Mouse (Mus musculus): ENCODE measurements around the gene Gpc6. TPM values are rescaled to one million over a fixed set of nuclear protein-coding genes. Genes with fewer than 3 reads are reported as not detected.

Gpc6 gene
- polyA plus RNA-seq, 1 experiment from 2014 or later: 86.1 TPM

DNA sequence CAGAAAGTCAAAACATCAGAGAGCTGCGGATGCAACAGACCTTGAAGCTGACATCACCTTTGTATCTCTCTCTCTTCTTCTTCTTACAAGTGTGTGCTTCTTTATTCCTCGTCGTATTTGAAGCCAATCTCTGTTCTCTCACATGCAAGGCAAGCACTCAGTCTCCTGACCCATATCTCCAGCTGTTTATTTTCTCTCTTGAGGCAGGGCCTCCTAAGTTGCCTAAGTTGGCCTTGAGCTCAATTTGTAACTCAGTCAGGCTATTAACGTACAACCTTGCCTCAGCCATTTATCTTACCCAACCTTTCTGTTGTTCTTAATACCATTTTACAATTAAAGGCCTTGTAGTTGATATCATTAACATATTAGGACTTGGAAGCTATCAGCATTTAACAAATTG, 637.0 kb downstream of the Gpc6 start:
- Histone ChIP-seq H3K4me3 (ENCODE audit: low read depth, low read length) (no peak overlapping the region), H3K9me3 (ENCODE audit: control insufficient read depth, low read depth, low read length) (no peaks in the 10 kb centered on the region), H3K4me2 (replicated peaks; ENCODE audit: low read depth, low read length) (no peak overlapping the region), H3K9ac (replicated peaks; ENCODE audit: low read depth, low read length) (no peak overlapping the region), H3K36me3 (ENCODE audit: control insufficient read depth, insufficient read depth, low read length) (no peaks in the 10 kb centered on the region), H3K4me1 (ENCODE audit: control insufficient read depth, insufficient read depth, low read length) (no peaks in the 10 kb centered on the region), H3K27me3 (ENCODE audit: control insufficient read depth, insufficient read depth, low read length) (no peaks in the 10 kb centered on the region), H3K27ac (ENCODE audit: low read length) (no peak overlapping the region)
- ATAC-seq (ENCODE audit: insufficient number of reproducible peaks, insufficient read depth, low FRiP score, low read depth): no peak
- WGBS: 64% methylated on average over 4 of the region's 4 CpGs

DNA sequence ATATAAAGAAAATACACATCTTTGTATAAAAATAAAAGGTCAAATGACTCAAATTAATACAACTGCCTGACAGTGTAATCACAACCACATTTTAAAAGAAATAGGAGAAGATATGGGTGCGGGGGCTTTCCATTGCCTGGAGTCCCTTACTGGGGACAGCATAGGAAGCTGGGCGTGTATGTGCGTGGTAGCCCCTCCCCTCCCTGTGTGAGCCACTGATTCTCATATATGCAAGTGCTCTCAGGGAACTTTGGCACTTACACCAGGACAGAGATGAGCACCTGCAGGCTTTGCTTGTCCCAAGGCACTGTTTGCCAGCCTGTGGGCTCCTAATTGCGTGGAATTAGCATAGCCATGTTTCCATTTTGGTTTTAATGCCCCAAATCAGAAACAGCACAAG, 644.2 kb downstream of the Gpc6 start:
- Histone ChIP-seq H3K4me2 (replicated peaks; ENCODE audit: low read depth, low read length) (no peak overlapping the region), H3K4me3 (ENCODE audit: low read depth, low read length) (no peak overlapping the region), H3K9ac (replicated peaks; ENCODE audit: low read depth, low read length) (no peak overlapping the region), H3K27me3 (ENCODE audit: control insufficient read depth, insufficient read depth, low read length) (no peaks in the 10 kb centered on the region), H3K9me3 (ENCODE audit: control insufficient read depth, low read depth, low read length) (no peaks in the 10 kb centered on the region), H3K36me3 (ENCODE audit: control insufficient read depth, insufficient read depth, low read length) (no peaks in the 10 kb centered on the region), H3K27ac (ENCODE audit: low read length) (no peak overlapping the region), H3K4me1 (ENCODE audit: control insufficient read depth, insufficient read depth, low read length) (0 out of 2 replicates have a peak, but pooled peaks cover 3% of the 10 kb centered on the region)
- 88% methylated on average over 4 of the region's 4 CpGs for WGBS
- ATAC-seq (ENCODE audit: insufficient number of reproducible peaks, insufficient read depth, low FRiP score, low read depth): no peak

DNA sequence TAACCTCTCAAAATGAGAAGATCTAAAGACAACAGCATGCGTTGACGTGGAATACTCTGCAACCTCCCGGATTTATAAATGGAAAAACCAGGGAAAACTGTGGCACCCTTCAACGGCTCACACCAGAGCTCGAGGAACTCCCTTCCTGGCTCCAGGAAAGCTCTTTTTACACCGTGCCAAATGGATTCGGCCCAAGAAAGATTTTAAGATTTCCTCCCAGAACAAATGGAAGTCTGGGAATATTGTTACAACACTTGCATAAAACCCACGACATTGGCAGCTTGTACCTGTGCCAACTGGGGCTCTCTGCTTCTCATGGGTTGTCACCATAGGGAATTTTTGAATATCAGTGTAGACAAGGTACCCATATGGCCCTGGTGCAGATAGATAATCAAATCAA, 647.1 kb downstream of the Gpc6 start:
- Histone ChIP-seq H3K36me3 (ENCODE audit: control insufficient read depth, insufficient read depth, low read length) (no peaks in the 10 kb centered on the region), H3K9me3 (ENCODE audit: control insufficient read depth, low read depth, low read length) (no peaks in the 10 kb centered on the region), H3K4me3 (ENCODE audit: low read depth, low read length) (no peak overlapping the region), H3K27me3 (ENCODE audit: control insufficient read depth, insufficient read depth, low read length) (no peaks in the 10 kb centered on the region), H3K9ac (replicated peaks; ENCODE audit: low read depth, low read length) (no peak overlapping the region), H3K27ac (ENCODE audit: low read length) (no peak overlapping the region), H3K4me2 (replicated peaks; ENCODE audit: low read depth, low read length) (no peak overlapping the region), H3K4me1 (ENCODE audit: control insufficient read depth, insufficient read depth, low read length) (0 out of 2 replicates have a peak, but pooled peaks cover 3% of the 10 kb centered on the region)
- 64% methylated on average over 8 of the region's 8 CpGs for WGBS
- ATAC-seq (ENCODE audit: insufficient number of reproducible peaks, insufficient read depth, low FRiP score, low read depth): no peak

DNA sequence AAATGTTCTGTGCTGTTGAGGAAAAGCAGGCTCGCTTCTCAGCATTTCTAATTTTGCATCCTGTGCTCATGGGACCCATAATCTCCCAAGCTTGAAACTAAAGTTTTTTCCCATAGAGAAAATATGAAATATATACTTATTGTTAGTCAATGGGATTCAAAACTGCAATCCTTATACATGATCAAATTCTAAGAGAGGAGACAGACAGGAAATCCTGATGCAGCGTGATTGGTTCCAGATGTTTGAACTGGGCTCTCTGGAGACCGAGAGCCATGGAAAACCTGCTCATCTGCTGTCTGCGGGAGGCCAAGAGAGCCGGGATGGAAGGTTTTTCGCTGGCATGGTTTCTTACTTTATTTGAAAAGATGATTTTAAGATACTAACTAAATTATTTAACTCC, 649.1 kb downstream of the Gpc6 start:
- no peak overlapping the region for H3K4me3 ChIP-seq (ENCODE audit: low read depth, low read length)
- no peak for ATAC-seq (ENCODE audit: insufficient number of reproducible peaks, insufficient read depth, low FRiP score, low read depth)
- H3K36me3 ChIP-seq (ENCODE audit: control insufficient read depth, insufficient read depth, low read length): no peaks in the 10 kb centered on the region
- no peak overlapping the region for H3K27ac ChIP-seq (ENCODE audit: low read length)
- 81% methylated on average over 6 of the region's 6 CpGs for WGBS
- H3K9me3 ChIP-seq (ENCODE audit: control insufficient read depth, low read depth, low read length): no peaks in the 10 kb centered on the region
- H3K9ac ChIP-seq (replicated peaks; ENCODE audit: low read depth, low read length): no peak overlapping the region
- H3K4me2 ChIP-seq (replicated peaks; ENCODE audit: low read depth, low read length): no peak overlapping the region
- 0 out of 2 replicates have a peak, but pooled peaks cover 3% of the 10 kb centered on the region for H3K4me1 ChIP-seq (ENCODE audit: control insufficient read depth, insufficient read depth, low read length)
- no peaks in the 10 kb centered on the region for H3K27me3 ChIP-seq (ENCODE audit: control insufficient read depth, insufficient read depth, low read length)

DNA sequence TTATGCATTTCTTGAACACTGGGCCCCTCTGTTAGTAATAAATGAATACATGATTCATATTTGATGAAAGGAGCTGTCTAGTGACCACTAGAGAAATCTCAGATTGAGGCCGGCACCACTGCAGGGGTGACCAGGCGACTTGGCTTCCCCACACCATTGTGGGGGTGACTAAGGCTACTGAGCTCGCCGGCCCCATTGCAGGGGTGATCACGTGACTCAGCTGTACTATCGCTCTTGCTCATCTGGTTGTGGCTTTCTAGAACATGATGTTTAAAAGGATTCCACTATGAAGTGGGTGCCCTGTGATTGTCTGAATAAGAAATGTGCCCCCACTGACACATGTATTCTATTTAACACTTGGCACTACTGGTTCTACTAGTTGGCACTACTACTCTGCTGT, 656.6 kb downstream of the Gpc6 start:
- WGBS: 94% methylated on average over 6 of the region's 6 CpGs
- H3K4me2 ChIP-seq (replicated peaks; ENCODE audit: low read depth, low read length): no peak overlapping the region

DNA sequence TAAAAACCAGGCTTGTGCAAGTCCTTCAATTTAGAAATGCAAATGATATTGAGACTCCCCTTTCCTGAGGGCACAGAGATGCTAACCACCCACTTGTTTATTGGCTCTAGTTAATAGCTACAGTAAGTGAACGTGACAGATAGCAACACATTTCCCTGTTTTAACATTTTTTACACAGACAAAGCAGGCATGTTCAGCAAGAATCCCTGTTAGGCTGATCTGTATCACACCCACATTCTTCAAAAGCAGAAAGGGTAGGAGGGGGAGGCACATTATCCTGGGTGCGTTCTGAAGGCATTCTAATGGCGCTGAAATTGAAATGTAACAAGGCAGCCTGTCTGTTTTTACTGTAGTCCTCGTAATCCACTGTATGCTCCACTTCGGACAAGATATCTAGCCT, 674.6 kb downstream of the Gpc6 start:
- H3K36me3 ChIP-seq (ENCODE audit: control insufficient read depth, insufficient read depth, low read length): no peaks in the 10 kb centered on the region
- no peak for ATAC-seq (ENCODE audit: insufficient number of reproducible peaks, insufficient read depth, low FRiP score, low read depth)
- WGBS: 56% methylated on average over 5 of the region's 5 CpGs
- no peak overlapping the region for H3K4me2 ChIP-seq (replicated peaks; ENCODE audit: low read depth, low read length)
- no peaks in the 10 kb centered on the region for H3K9me3 ChIP-seq (ENCODE audit: control insufficient read depth, low read depth, low read length)
- no peak overlapping the region for H3K9ac ChIP-seq (replicated peaks; ENCODE audit: low read depth, low read length)
- H3K27ac ChIP-seq (ENCODE audit: low read length): no peak overlapping the region
- H3K27me3 ChIP-seq (ENCODE audit: control insufficient read depth, insufficient read depth, low read length): no peaks in the 10 kb centered on the region
- no peaks in the 10 kb centered on the region for H3K4me1 ChIP-seq (ENCODE audit: control insufficient read depth, insufficient read depth, low read length)
- no peak overlapping the region for H3K4me3 ChIP-seq (ENCODE audit: low read depth, low read length)

More for the DNA sequence above, 656.6 kb downstream of the Gpc6 start:
- H3K27me3 ChIP-seq (ENCODE audit: control insufficient read depth, insufficient read depth, low read length): no peaks in the 10 kb centered on the region
- no peak overlapping the region for H3K9ac ChIP-seq (replicated peaks; ENCODE audit: low read depth, low read length)
- no peaks in the 10 kb centered on the region for H3K9me3 ChIP-seq (ENCODE audit: control insufficient read depth, low read depth, low read length)
- H3K27ac ChIP-seq (ENCODE audit: low read length): no peak overlapping the region
- ATAC-seq (ENCODE audit: insufficient number of reproducible peaks, insufficient read depth, low FRiP score, low read depth): no peak
- no peak overlapping the region for H3K4me3 ChIP-seq (ENCODE audit: low read depth, low read length)
- no peaks in the 10 kb centered on the region for H3K4me1 ChIP-seq (ENCODE audit: control insufficient read depth, insufficient read depth, low read length)
- no peaks in the 10 kb centered on the region for H3K36me3 ChIP-seq (ENCODE audit: control insufficient read depth, insufficient read depth, low read length)

DNA sequence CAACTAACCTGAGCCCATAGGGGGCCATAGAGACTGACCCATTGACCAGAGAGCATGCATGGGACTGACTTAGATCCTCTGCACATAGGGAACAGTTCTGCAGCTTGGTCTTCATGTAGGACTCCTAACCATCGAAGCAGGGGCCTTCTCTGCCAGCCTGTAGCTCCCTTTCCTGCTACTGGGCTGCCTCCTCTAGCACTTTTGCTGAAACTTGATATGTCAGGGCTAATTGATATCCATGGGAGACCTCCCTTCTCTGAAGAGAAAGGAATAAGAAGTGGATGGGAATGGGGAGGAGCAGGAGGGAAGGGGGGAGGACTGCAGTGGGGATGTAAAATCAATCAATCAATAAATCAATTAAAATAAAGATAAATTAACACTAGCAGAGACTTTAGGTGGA, 678.7 kb downstream of the Gpc6 start:
- Histone ChIP-seq H3K4me2 (replicated peaks; ENCODE audit: low read depth, low read length) (no peak overlapping the region), H3K27me3 (ENCODE audit: control insufficient read depth, insufficient read depth, low read length) (no peaks in the 10 kb centered on the region), H3K36me3 (ENCODE audit: control insufficient read depth, insufficient read depth, low read length) (no peaks in the 10 kb centered on the region), H3K4me3 (ENCODE audit: low read depth, low read length) (no peak overlapping the region), H3K9ac (replicated peaks; ENCODE audit: low read depth, low read length) (no peak overlapping the region), H3K9me3 (ENCODE audit: control insufficient read depth, low read depth, low read length) (no peaks in the 10 kb centered on the region), H3K27ac (ENCODE audit: low read length) (no peak overlapping the region), H3K4me1 (ENCODE audit: control insufficient read depth, insufficient read depth, low read length) (no peaks in the 10 kb centered on the region)
- ATAC-seq (ENCODE audit: insufficient number of reproducible peaks, insufficient read depth, low FRiP score, low read depth): no peak
- WGBS: 62% methylated on average over 1 of the region's 1 CpGs

DNA sequence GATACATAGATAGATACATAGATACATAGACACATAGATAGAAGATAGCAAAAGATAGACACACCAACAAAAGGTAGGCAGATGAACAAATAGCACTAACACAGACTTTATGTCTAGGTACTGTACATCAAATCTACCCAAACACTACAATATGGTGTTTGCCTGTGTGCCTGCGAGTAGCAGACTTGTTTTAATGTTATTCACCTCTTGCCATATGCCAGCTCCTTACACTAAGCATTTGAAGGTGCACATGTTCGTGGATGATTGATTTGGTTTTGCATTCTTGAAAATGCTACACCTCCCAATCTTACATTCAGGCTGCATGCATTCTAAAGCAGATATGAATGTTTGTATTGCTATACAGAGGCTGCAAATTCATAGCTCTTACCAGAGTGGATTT, 680.6 kb downstream of the Gpc6 start:
- Histone ChIP-seq H3K36me3 (ENCODE audit: control insufficient read depth, insufficient read depth, low read length) (no peaks in the 10 kb centered on the region), H3K27ac (ENCODE audit: low read length) (no peak overlapping the region), H3K9me3 (ENCODE audit: control insufficient read depth, low read depth, low read length) (no peaks in the 10 kb centered on the region), H3K9ac (replicated peaks; ENCODE audit: low read depth, low read length) (no peak overlapping the region), H3K4me3 (ENCODE audit: low read depth, low read length) (no peak overlapping the region), H3K27me3 (ENCODE audit: control insufficient read depth, insufficient read depth, low read length) (no peaks in the 10 kb centered on the region), H3K4me1 (ENCODE audit: control insufficient read depth, insufficient read depth, low read length) (no peaks in the 10 kb centered on the region), H3K4me2 (replicated peaks; ENCODE audit: low read depth, low read length) (no peak overlapping the region)
- WGBS: 69% methylated on average over 2 of the region's 2 CpGs
- no peak for ATAC-seq (ENCODE audit: insufficient number of reproducible peaks, insufficient read depth, low FRiP score, low read depth)

DNA sequence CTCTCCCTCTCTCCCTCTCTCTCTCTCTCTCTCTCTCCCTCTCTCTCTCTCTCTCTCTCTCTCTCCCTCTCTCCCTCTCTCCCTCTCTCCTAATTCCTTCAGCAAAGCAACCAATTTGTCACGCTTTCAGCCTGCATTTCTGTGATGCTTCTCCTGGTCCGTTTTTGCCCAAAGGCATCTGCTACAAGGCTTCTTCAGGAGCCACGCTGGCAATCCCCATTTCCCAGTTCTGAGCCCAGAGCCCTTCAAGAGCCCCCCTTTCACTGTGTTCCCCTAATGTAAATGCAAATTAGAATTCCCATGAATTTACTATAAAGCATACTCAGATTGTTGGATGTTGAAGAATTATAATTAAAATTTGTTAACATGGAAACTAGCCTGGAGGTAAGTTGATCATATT, 686.0 kb downstream of the Gpc6 start:
- H3K4me1 ChIP-seq (ENCODE audit: control insufficient read depth, insufficient read depth, low read length): no peaks in the 10 kb centered on the region
- WGBS: 81% methylated on average over 3 of the region's 3 CpGs

More for the DNA sequence above, 686.0 kb downstream of the Gpc6 start:
- Histone ChIP-seq H3K4me2 (replicated peaks; ENCODE audit: low read depth, low read length) (no peak overlapping the region), H3K36me3 (ENCODE audit: control insufficient read depth, insufficient read depth, low read length) (no peaks in the 10 kb centered on the region), H3K27ac (ENCODE audit: low read length) (no peak overlapping the region), H3K9me3 (ENCODE audit: control insufficient read depth, low read depth, low read length) (no peaks in the 10 kb centered on the region), H3K27me3 (ENCODE audit: control insufficient read depth, insufficient read depth, low read length) (no peaks in the 10 kb centered on the region), H3K4me3 (ENCODE audit: low read depth, low read length) (no peak overlapping the region), H3K9ac (replicated peaks; ENCODE audit: low read depth, low read length) (no peak overlapping the region)
- no peak for ATAC-seq (ENCODE audit: insufficient number of reproducible peaks, insufficient read depth, low FRiP score, low read depth)

Data from stomach, embryonic 14.5 days (tissue).